Mouse (Mus musculus) bone marrow, adult 2 months (tissue): Measurements from ENCODE around the gene Caln1.

Experiments
- CTCF ChIP-seq: fragments of 200-500 bp; IDR thresholded peaks from 2 replicates; pipeline ENCODE4 v1.5.1; 2011; ENCODE audit warnings: low read length, control low read depth; ENCODE audit not compliant: control insufficient read depth, insufficient read depth
- POLR2A ChIP-seq: fragments of 200-500 bp; IDR thresholded peaks from 2 replicates; pipeline ENCODE4 v1.6.1; 2011; ENCODE audit warnings: low read depth, mild to moderate bottlenecking, control low read depth, low read length, borderline replicate concordance; ENCODE audit not compliant: control insufficient read depth

DNA sequence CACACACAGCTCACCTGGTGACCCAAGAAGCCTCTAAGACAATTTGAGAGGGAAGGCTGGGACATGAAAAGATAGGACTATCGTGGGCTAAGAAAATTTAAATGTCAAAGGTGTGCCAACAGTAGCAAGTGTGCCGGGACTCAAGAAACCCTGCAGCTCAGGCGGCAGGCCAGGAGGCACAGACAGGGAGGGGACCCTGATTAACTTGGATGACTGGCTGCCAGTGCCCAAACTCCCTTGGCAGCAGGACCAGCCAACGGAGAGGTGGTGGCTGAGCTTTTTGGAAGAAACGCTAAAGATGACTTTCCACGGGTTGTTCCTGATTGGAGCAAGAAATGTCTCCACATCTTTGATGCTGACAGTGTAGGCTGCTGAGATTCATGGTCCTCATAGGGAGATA is 78.2 kb downstream of the Caln1 start:
- TF ChIP-seq POLR2A (no peak), CTCF (no peak)
